10 mouse cellular contexts compared by ENCODE assay signal in genomic region chr9:44500163-44500533, GRCm38 (mm10). TPM values are rescaled to one million over a fixed set of nuclear protein-coding genes. Genes with fewer than 3 reads are reported as not detected.
A peak's percentile ranks its signal among the peaks of the same experiment; 100 is the strongest.
DNase-seq lines count a peak whose midpoint lies in the region; ATAC-seq and TF ChIP-seq lines count a peak whose summit lies in the region.
"Had no signal": no experiment of that assay in that cellular context is flagged by ENCODE, and none has a peak within 500 bp of the region (broad histone marks: within the 10 kb centered on the region; RNA-seq: fewer than 3 reads in every experiment).

No protein-coding gene starts in this region.

- no peak for ATAC-seq in kidney, postnatal 0 days (replicated peaks; ENCODE audit: low FRiP score, low read depth)
- ATAC-seq in embryonic facial prominence, embryonic 15.5 days (ENCODE audit: insufficient number of reproducible peaks, low FRiP score, low TSS enrichment, low read depth) = no peak
- no peak for ATAC-seq in hindbrain, embryonic 12.5 days (ENCODE audit: low FRiP score)
- ATAC-seq in midbrain, postnatal 0 days (ENCODE audit: low FRiP score) = no peak

- H3K9ac ChIP-seq in kidney, postnatal 0 days (ENCODE audit: low read depth, low read length) = peak overlapping the region; percentile 62; the same call in 1 of the 2 replicates
- 0 out of 2 replicates have a peak overlapping the region, but pooled peaks have one; percentile 0 for H3K9ac ChIP-seq in embryonic facial prominence, embryonic 15.5 days
- peak overlapping the region; percentile 64 for H3K9ac ChIP-seq in hindbrain, embryonic 12.5 days
- peak overlapping the region; percentile 70 for H3K9ac ChIP-seq in midbrain, postnatal 0 days (replicated peaks; ENCODE audit: low read length, poor library complexity, severe bottlenecking)

- H3K27me3 ChIP-seq in kidney, postnatal 0 days (ENCODE audit: insufficient read depth, low read length) = no peaks in the 10 kb centered on the region
- no peaks in the 10 kb centered on the region for H3K27me3 ChIP-seq in embryonic facial prominence, embryonic 15.5 days
- peaks cover 5% of the 10 kb centered on the region; the same call in 1 of the 2 replicates for H3K27me3 ChIP-seq in hindbrain, embryonic 12.5 days
- no peaks in the 10 kb centered on the region for H3K27me3 ChIP-seq in midbrain, postnatal 0 days (ENCODE audit: insufficient read depth, low read length)

- no peak for TF ChIP-seq CTCF in kidney, postnatal 0 days (IDR thresholded peaks at IDR 0.05; ENCODE audit: low read depth)
- TF ChIP-seq CTCF in midbrain, postnatal 0 days (IDR thresholded peaks at IDR 0.05) = no peak

- H3K4me2 ChIP-seq in kidney, postnatal 0 days (ENCODE audit: low read length) = peak overlapping the region; percentile 76
- peak overlapping the region; percentile 86 for H3K4me2 ChIP-seq in embryonic facial prominence, embryonic 15.5 days (replicated peaks)
- peak overlapping the region; percentile 76 for H3K4me2 ChIP-seq in hindbrain, embryonic 12.5 days (replicated peaks)
- H3K4me2 ChIP-seq in midbrain, postnatal 0 days (ENCODE audit: low read depth, low read length, poor library complexity, severe bottlenecking) = peak overlapping the region; percentile 86

- peaks cover 46% of the 10 kb centered on the region for H3K4me1 ChIP-seq in kidney, postnatal 0 days (replicated peaks; ENCODE audit: insufficient read depth, low read length)
- peaks cover 80% of the 10 kb centered on the region for H3K4me1 ChIP-seq in embryonic facial prominence, embryonic 15.5 days
- peaks cover 64% of the 10 kb centered on the region for H3K4me1 ChIP-seq in hindbrain, embryonic 12.5 days
- H3K4me1 ChIP-seq in midbrain, postnatal 0 days (ENCODE audit: insufficient read depth, low read length) = peaks cover 16% of the 10 kb centered on the region; the same call in 1 of the 2 replicates

- no peaks in the 10 kb centered on the region for H3K9me3 ChIP-seq in kidney, postnatal 0 days (replicated peaks; ENCODE audit: low read length)
- no peaks in the 10 kb centered on the region for H3K9me3 ChIP-seq in embryonic facial prominence, embryonic 15.5 days (replicated peaks)
- H3K9me3 ChIP-seq in hindbrain, embryonic 12.5 days (replicated peaks) = no peaks in the 10 kb centered on the region
- H3K9me3 ChIP-seq in midbrain, postnatal 0 days (ENCODE audit: low read length) = no peaks in the 10 kb centered on the region
- H3K9me3 ChIP-seq: megakaryocyte, embryonic 14.5 days had no signal

- no peak for DNase-seq in kidney, postnatal 0 days (ENCODE audit: low spot score)
- no peak for DNase-seq in kidney, adult 11 months
- no peak for DNase-seq in midbrain, postnatal 0 days (ENCODE audit: low spot score)
- no peak for DNase-seq in spleen, adult 12 weeks (ENCODE audit: low spot score)
- no peak for DNase-seq in layer of hippocampus, postnatal 10 days (ENCODE audit: low spot score in 2 of 2)
- no peak for DNase-seq in urinary bladder, postnatal 14 days (ENCODE audit: low spot score)

- 0 out of 2 replicates have a peak, but pooled peaks cover 8% of the 10 kb centered on the region for H3K36me3 ChIP-seq in kidney, postnatal 0 days (ENCODE audit: insufficient read depth, low read length)
- H3K36me3 ChIP-seq in embryonic facial prominence, embryonic 15.5 days = peaks cover 28% of the 10 kb centered on the region
- 0 out of 2 replicates have a peak, but pooled peaks cover 6% of the 10 kb centered on the region for H3K36me3 ChIP-seq in hindbrain, embryonic 12.5 days
- H3K36me3 ChIP-seq in midbrain, postnatal 0 days (ENCODE audit: insufficient read depth, low read length) = no peaks in the 10 kb centered on the region

- peak overlapping the region; percentile 41 for H3K4me3 ChIP-seq in kidney, postnatal 0 days (replicated peaks; ENCODE audit: low read depth, low read length)
- peak overlapping the region; percentile 47 for H3K4me3 ChIP-seq in embryonic facial prominence, embryonic 15.5 days (replicated peaks)
- peak overlapping the region; percentile 38; the same call in 1 of the 2 replicates for H3K4me3 ChIP-seq in hindbrain, embryonic 12.5 days
- H3K4me3 ChIP-seq in midbrain, postnatal 0 days (ENCODE audit: low read depth, low read length) = peak overlapping the region; percentile 37; the same call in 1 of the 2 replicates
- H3K4me3 ChIP-seq: megakaryocyte, embryonic 14.5 days had no signal

- 35% methylated on average over 5 of the region's 5 CpGs for WGBS in kidney, postnatal 0 days
- WGBS in embryonic facial prominence, embryonic 15.5 days = 24% methylated on average over 5 of the region's 5 CpGs
- WGBS in hindbrain, embryonic 12.5 days = 27% methylated on average over 5 of the region's 5 CpGs
- 22% methylated on average over 5 of the region's 5 CpGs for WGBS in midbrain, postnatal 0 days

- peak overlapping the region; percentile 91; the same call in 1 of the 2 replicates for H3K27ac ChIP-seq in kidney, postnatal 0 days
- peak overlapping the region; percentile 98 for H3K27ac ChIP-seq in embryonic facial prominence, embryonic 15.5 days (replicated peaks)
- peak overlapping the region; percentile 95 for H3K27ac ChIP-seq in hindbrain, embryonic 12.5 days
- peak overlapping the region; percentile 59 for H3K27ac ChIP-seq in midbrain, postnatal 0 days (ENCODE audit: low read depth, low read length)

RNA-seq across cellular contexts. Expression of gene Bcl9l, which starts 17.5 kb away (rescaled TPM):
- polyA plus RNA-seq in kidney, postnatal 0 days (2015; fragmentation: Nextera tagmentation; extraction: Ambion mirVana) = 8.7 and 9.1 TPM in 2 replicates
- polyA plus RNA-seq in embryonic facial prominence, embryonic 15.5 days (2015; fragmentation: Nextera tagmentation; extraction: Ambion mirVana) = 21.2 and 21.8 TPM in 2 replicates
- 12.3 and 15.5 TPM in 2 replicates for polyA plus RNA-seq in hindbrain, embryonic 12.5 days (2016; fragmentation: Nextera tagmentation; extraction: Ambion mirVana)
- total RNA-seq in midbrain, postnatal 0 days (2014; rRNA removed) = 42.1 and 61.1 TPM in 2 replicates
- 10.0 and 10.4 TPM in 2 replicates for polyA plus RNA-seq in midbrain, postnatal 0 days (2015; fragmentation: Nextera tagmentation; extraction: Ambion mirVana)
- 10 to 100 TPM; 91.2 to 97.7 TPM for total RNA-seq in layer of hippocampus, postnatal 10 days (2021)

RNA-seq across cellular contexts. Expression of gene Upk2, which starts 45.4 kb away (rescaled TPM):
- 19.9 and 27.8 TPM in 2 replicates for polyA plus RNA-seq in kidney, postnatal 0 days (2015; fragmentation: Nextera tagmentation; extraction: Ambion mirVana)
- polyA plus RNA-seq in embryonic facial prominence, embryonic 15.5 days (2015; fragmentation: Nextera tagmentation; extraction: Ambion mirVana) = 2.1 and 3.3 TPM in 2 replicates
- not detected in 2 replicates for polyA plus RNA-seq in hindbrain, embryonic 12.5 days (2016; fragmentation: Nextera tagmentation; extraction: Ambion mirVana)
- not detected in 2 replicates for total RNA-seq in midbrain, postnatal 0 days (2014; rRNA removed)
- polyA plus RNA-seq in midbrain, postnatal 0 days (2015; fragmentation: Nextera tagmentation; extraction: Ambion mirVana) = not detected in 2 replicates
- total RNA-seq in layer of hippocampus, postnatal 10 days (2021) = not detected
- total RNA-seq: adrenal gland, postnatal 4 days had no signal

RNA-seq across cellular contexts. Expression of gene Foxr1, which starts 59.2 kb away (rescaled TPM):
- not detected in 2 replicates for polyA plus RNA-seq in kidney, postnatal 0 days (2015; fragmentation: Nextera tagmentation; extraction: Ambion mirVana)
- not detected in 2 replicates for polyA plus RNA-seq in embryonic facial prominence, embryonic 15.5 days (2015; fragmentation: Nextera tagmentation; extraction: Ambion mirVana)
- not detected in 2 replicates for polyA plus RNA-seq in hindbrain, embryonic 12.5 days (2016; fragmentation: Nextera tagmentation; extraction: Ambion mirVana)
- total RNA-seq in midbrain, postnatal 0 days (2014; rRNA removed) = not detected in 2 replicates
- polyA plus RNA-seq in midbrain, postnatal 0 days (2015; fragmentation: Nextera tagmentation; extraction: Ambion mirVana) = not detected in 2 replicates
- not detected for total RNA-seq in layer of hippocampus, postnatal 10 days (2021)
- total RNA-seq: adrenal gland, postnatal 4 days had no signal

Comparison
In these comparisons a context has a peak if more than half of its experiments do, and no peak if none do; other contexts are left out.
1. H3K9ac ChIP-seq: peak in every context shown above with its lines; median percentile 70 in midbrain, postnatal 0 days; 64 in hindbrain, embryonic 12.5 days; 62 in kidney, postnatal 0 days; 0 in embryonic facial prominence, embryonic 15.5 days.